Mouse (Mus musculus): ENCODE results near the gene Bckdk.

- TF ChIP-seq CTCF (conservative IDR thresholded peaks at IDR 0.05; ENCODE audit: low read length) (no peak), POU5F1 (IDR thresholded peaks at IDR 0.05; ENCODE audit: borderline replicate concordance, low read length) (no peak), NANOG (IDR thresholded peaks at IDR 0.05; ENCODE audit: borderline replicate concordance, low read length) (no peak)
Observed at GRCm38 (mm10) chr7:127890798-127891197, 13.1 kb upstream of the Bckdk start, which contains the start of gene Prss53.
